Mouse (Mus musculus): ENCODE results near the gene Galk1.

The Galk1 gene

GRCm38 (mm10) chr11:115983291-115983690 is 29.2 kb downstream of the Galk1 start:
- no peak for DNase-seq (ENCODE audit: low spot score in 2 of 2)

GRCm38 (mm10) chr11:115982472-115982871 is 30.0 kb downstream of the Galk1 start:
- no peak for DNase-seq (ENCODE audit: low spot score in 2 of 2)

DNA sequence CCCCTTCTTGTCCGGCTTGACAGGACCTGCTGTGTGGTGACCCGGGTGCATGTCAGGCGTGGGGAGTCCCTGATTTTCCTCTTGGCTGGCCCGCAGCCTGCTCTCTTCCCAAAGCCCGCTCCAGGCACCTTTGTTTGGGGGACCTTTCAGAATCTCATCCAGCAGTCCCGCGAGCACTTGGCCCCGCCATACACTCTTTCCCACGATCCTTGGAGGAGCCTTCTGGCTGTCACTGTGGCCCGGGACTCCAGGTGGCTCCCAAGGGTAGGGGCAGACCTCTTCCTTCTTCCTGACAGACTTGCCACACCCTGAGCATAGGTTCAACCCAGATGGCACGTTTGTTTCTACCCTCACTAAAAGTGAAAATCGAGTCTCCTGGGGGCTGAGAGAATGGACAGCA is 37.0 kb downstream of the Galk1 start:
- no peak for DNase-seq (ENCODE audit: low spot score in 2 of 2)

DNA sequence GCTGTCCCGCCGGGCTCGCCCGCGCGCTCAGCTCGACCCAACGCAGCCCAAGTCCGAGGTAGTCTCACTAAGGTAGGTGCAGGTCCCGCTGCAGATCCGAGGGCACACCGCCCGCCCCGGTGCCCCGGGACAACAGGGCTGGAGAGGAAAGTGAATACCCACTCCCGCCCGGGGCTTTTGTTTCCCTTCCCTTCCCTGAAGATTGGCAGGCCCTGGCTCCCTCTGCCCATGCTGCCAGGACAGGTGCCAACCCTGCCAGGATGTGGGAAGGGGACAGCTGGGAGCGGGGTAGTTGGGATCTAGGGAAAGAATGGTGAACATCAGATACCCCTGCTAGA is 37.5 kb downstream of the Galk1 start:
- no peak for DNase-seq (ENCODE audit: low spot score in 2 of 2)

DNA sequence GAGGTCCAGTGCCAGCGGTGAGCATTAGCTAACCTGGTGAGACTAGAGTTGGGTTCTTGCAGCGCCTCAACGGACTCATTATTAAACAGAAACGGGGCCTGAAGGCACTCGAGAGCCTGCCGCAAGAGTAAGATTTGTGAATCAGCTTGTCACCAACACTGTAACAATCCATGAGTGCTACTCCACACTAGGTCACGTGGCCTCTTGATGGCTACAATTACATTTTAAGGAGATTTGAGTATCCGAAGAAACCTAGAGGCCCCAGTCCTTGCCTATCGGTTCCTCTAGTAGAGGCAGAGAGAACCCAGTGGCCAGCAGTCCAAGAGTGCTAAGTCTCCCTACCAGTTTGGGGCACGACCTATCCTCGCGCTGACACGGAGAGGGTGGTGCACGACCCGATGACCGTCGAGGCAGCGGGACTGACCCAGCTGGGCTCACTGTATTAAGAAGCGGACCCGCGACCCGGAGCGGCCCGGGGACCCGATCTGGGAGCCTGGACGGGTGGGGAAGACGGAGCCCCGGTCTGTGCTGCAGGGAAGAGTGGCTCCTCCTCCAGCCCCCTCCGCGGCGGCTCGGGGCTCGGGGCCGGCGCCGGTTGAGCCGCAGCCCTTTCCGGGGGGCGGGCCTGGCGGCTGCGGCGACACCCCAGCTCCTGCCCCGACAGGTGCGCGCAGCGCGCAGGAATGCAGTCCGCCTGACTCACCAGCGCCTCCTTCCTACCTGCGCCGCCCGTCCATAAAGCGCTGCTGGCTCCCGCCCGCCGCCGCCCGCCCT is 38.0 kb downstream of the Galk1 start, which contains the start of gene Itgb4:
TSS of gene Itgb4 (plus strand) at position 401 of the 774 bp plus-strand sequence.
- no peak for DNase-seq (ENCODE audit: low spot score in 2 of 2)

- no peak for DNase-seq (ENCODE audit: low spot score in 2 of 2)
These were observed 41.5 kb downstream of the Galk1 start for GRCm38 (mm10) chr11:115971016-115971415.

DNA sequence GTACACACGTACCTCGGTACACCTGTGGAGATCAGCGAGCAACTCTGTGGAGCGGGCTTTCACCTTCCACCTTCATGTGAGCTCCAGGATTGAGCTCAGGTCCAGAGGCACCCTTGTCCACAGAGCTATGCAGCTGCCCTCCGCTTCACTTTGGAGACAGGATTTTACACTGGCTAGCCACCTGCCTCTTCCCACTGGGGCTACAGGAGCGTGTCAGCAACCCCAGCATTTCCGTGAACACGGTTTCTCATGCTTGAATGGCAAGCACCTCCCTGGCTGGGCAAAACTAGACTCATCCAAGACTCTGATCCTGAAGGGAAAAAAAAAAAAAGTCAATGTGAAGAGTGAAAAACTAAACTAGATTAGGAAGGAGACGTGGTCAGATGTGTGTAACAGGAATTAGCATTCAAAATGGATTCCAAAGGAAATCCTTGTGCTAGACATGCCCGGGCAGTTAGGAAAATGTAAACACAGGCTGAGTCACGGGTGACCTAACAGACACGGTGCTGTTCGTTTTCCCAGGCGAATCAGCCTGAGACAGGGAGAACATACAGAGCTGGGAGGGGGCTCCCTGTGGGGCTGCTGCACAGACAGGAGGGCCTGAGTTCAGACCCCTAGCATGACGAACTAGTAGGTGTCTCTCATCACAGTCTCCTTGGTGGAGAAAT is 42.4 kb downstream of the Galk1 start:
- DNase-seq (ENCODE audit: low spot score in 2 of 2) = no peak

DNA sequence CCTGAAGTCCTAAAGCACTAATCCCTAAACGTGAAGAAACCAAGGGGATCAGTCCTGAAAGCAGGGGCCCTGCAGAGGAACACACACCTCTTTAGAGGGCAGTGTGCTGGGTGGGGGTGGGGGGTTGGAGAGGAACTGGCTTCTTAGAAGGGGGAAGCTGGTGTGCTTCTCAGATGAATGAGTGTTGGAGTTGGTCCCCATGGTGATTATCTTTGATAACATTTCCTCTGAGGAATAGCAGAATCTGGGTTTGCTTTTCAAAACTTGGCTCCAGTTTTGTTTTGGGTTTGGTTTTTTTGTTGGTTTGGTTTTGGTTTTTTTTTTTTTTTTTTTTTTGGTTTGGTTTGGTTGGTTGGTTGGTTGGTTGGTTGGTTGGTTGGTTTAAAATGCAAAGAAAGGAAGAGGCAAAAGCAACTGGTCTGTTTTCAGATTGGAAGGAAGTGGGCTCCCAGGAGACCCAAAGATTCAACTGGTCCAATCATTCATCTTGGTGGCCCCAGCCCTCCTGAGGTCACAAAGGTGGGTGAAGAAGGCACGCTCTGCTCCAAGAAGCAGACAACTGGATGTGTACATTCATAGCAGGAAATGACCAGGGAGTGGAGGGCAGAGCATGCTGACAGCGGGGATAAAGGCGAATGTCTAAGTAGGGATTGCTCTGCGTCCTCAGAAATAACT is 43.7 kb downstream of the Galk1 start:
- DNase-seq (ENCODE audit: low spot score in 2 of 2) = no peak

- DNase-seq (ENCODE audit: low spot score in 2 of 2) = no peak
These were observed 47.4 kb downstream of the Galk1 start for GRCm38 (mm10) chr11:115964977-115965604.

- no peak for DNase-seq (ENCODE audit: low spot score in 2 of 2)
These were observed 49.7 kb downstream of the Galk1 start for GRCm38 (mm10) chr11:115962651-115963412.

DNA sequence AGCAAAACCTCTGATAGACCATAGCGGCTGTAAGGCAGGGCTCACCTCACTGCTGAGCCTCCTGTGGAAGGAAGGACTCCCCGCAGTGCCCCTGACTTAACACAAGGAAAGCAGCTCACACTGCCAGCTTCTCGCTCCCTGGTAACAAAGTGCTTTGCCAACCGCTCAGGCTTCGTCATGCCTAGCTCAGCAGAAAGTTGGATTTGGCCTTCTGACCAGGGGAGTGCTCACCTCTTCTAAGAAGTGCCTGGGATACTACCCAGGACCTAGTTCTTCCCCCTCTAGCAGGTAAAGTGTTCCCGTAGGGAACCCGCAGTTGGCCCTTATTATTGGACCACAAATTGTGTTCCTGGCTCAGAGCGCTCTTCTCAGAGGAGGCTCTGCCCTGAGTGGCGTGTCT is 53.5 kb downstream of the Galk1 start:
- no peak for DNase-seq (ENCODE audit: low spot score in 2 of 2)
